Comparison of ENCODE assay signal across 13 mouse cellular contexts in the genomic region with DNA sequence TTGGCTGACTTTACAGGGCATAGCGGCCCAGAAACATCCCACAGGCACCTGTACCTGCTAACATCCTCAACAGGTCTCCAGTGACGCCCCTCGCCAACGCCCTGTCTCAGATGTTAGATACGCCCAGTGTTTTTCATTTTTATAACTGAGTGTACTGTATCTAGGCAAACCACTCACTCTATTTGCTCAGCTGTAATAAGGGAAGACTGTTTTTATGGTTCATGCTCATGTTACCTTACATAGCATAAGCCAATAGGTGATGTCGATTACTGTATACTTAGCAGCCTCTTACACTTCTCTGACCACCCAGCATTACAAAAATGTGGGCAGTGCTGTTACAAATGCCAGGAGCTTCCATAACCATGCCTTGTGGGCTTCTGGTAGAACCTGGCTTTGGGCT.
"Had no signal": no experiment of that assay in that cellular context is flagged by ENCODE, and none has a peak within 500 bp of the region (broad histone marks: within the 10 kb centered on the region; RNA-seq: fewer than 3 reads in every experiment).

No protein-coding gene starts in this region.

- H3K9ac ChIP-seq: hindbrain, embryonic 15.5 days; limb, embryonic 13.5 days; liver, embryonic 15.5 days; midbrain, embryonic 12.5 days had no signal

- H3K4me1 ChIP-seq: hindbrain, embryonic 15.5 days; midbrain, embryonic 12.5 days had no signal

- H3K27me3 ChIP-seq: hindbrain, embryonic 15.5 days; limb, embryonic 13.5 days; liver, embryonic 15.5 days; megakaryocyte, embryonic 14.5 days; midbrain, embryonic 12.5 days had no signal

- ATAC-seq: midbrain, embryonic 16.5 days had no signal

- H3K4me3 ChIP-seq: hindbrain, embryonic 15.5 days; limb, embryonic 13.5 days; liver, embryonic 15.5 days; megakaryocyte, embryonic 14.5 days; midbrain, embryonic 12.5 days had no signal

- DNase-seq: kidney, adult 2 months; kidney, postnatal 25 days; left cerebral cortex, postnatal 4 days; right cerebral cortex, postnatal 14 days; thymus, postnatal 14 days had no signal

- H3K27ac ChIP-seq: hindbrain, embryonic 15.5 days; limb, embryonic 13.5 days; liver, embryonic 15.5 days; macrophage; midbrain, embryonic 12.5 days had no signal

- H3K4me2 ChIP-seq: hindbrain, embryonic 15.5 days; limb, embryonic 13.5 days; liver, embryonic 11.5 days; liver, embryonic 15.5 days; midbrain, embryonic 12.5 days had no signal

- H3K9me3 ChIP-seq: hindbrain, embryonic 15.5 days; limb, embryonic 13.5 days; liver, embryonic 15.5 days; midbrain, embryonic 12.5 days had no signal

- H3K36me3 ChIP-seq: hindbrain, embryonic 15.5 days; limb, embryonic 13.5 days; liver, embryonic 15.5 days; midbrain, embryonic 12.5 days had no signal
